Mouse (Mus musculus) embryonic facial prominence, embryonic 14.5 days (tissue): ENCODE data around the gene Mcu. TPM values are rescaled to one million over a fixed set of nuclear protein-coding genes. Genes with fewer than 3 reads are reported as not detected.

Source experiments
- ATAC-seq: fragments of 200-750 bp; cut with Nextera tagmentation; 2 replicates; pipeline ENCODE4 v1.8.0; 2017; ENCODE audit warnings: low read depth, moderate number of reproducible peaks, moderate TSS enrichment
- DNase-seq: peaks from one replicate; pipeline ENCODE4 v3.0.0-alpha.2; 2015; ENCODE audit warnings: low spot score
- H3K27ac ChIP-seq: fragments of 300-500 bp; sonication (generic); replicated peaks from 2 replicates; pipeline ENCODE4 v1.5.1; 2014; ENCODE audit warnings: low read depth, mild to moderate bottlenecking, low read length, moderate library complexity
- H3K27me3 ChIP-seq: fragments of 300-500 bp; sonication (generic); replicated peaks from 2 replicates; pipeline ENCODE4 v1.6.1; 2014; ENCODE audit warnings: low read length; ENCODE audit not compliant: control insufficient read depth, insufficient read depth
- H3K36me3 ChIP-seq: fragments of 300-500 bp; sonication (generic); 2 replicates; pipeline ENCODE4 v1.6.1; 2014; ENCODE audit warnings: low read length, mixed read lengths; ENCODE audit not compliant: control insufficient read depth, insufficient read depth
- H3K4me1 ChIP-seq: fragments of 300-500 bp; sonication (generic); 2 replicates; pipeline ENCODE4 v1.6.1; 2014; ENCODE audit warnings: antibody characterized with exemption, low read length; ENCODE audit not compliant: control insufficient read depth, insufficient read depth
- H3K4me2 ChIP-seq: fragments of 300-500 bp; sonication (generic); 2 replicates; pipeline ENCODE4 v1.6.1; 2014; ENCODE audit warnings: low read depth, mild to moderate bottlenecking, low read length, moderate library complexity, mixed read lengths
- H3K4me3 ChIP-seq: fragments of 300-500 bp; sonication (generic); 2 replicates; pipeline ENCODE4 v1.5.1; 2014; ENCODE audit warnings: low read depth, mild to moderate bottlenecking, low read length
- H3K9ac ChIP-seq: fragments of 300-500 bp; sonication (generic); 2 replicates; pipeline ENCODE4 v1.6.1; 2014; ENCODE audit warnings: low read depth, mild to moderate bottlenecking, low read length, moderate library complexity, mixed read lengths
- H3K9me3 ChIP-seq: fragments of 300-500 bp; sonication (generic); 2 replicates; pipeline ENCODE4 v1.6.1; 2016; ENCODE audit warnings: low read length; ENCODE audit not compliant: control insufficient read depth
- WGBS: fragments of 180-500 bp; shearing (Covaris S2); extraction: QIAGEN DNeasy Blood & Tissue Kit; methylation state at CpG from one replicate; pipeline ENCODE4 v1.1.7; 2014; 5-methylcytosine and 5-hydroxymethylcytosine counted together
- polyA plus RNA-seq: library from polyadenylated mRNA; unstranded; fragments of >200 nt; fragmentation: Nextera tagmentation; extraction: Ambion mirVana; gene quantifications from 2 replicates; pipeline ENCODE4 v1.2.1, GENCODE M21; 2014

Gene Mcu
- polyA plus RNA-seq, 1 experiment from 2014 or later: 48.1 TPM

DNA sequence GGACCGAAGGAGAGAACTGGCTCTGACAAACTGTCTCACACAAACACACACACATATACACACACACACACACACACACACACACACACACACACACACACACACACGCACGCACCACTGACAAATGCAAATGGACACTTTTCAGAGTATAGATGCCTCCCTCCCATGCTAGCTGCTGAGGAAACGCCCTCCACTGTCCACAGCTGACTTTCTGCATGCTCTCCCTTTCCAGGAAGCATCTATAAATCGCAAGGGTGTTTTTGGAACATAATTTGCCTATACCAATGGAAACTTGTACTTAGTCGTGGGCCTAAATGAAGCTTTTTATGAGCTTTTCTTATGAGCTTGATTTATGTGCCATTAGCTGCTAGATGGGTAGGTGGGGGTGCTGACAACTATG, 46.1 kb downstream of the Mcu start:
- Histone ChIP-seq H3K36me3 (no peaks in the 10 kb centered on the region), H3K4me1 (peaks cover 6% of the 10 kb centered on the region), H3K27ac (no peak overlapping the region), H3K4me2 (no peak overlapping the region), H3K9ac (no peak overlapping the region), H3K27me3 (no peaks in the 10 kb centered on the region), H3K9me3 (peaks cover 21% of the 10 kb centered on the region), H3K4me3 (no peak overlapping the region)
- 85% methylated on average over 4 of the region's 6 CpGs for whole genome bisulfite sequencing
- ATAC-seq (no peak), DNase-seq (no peak)

DNA sequence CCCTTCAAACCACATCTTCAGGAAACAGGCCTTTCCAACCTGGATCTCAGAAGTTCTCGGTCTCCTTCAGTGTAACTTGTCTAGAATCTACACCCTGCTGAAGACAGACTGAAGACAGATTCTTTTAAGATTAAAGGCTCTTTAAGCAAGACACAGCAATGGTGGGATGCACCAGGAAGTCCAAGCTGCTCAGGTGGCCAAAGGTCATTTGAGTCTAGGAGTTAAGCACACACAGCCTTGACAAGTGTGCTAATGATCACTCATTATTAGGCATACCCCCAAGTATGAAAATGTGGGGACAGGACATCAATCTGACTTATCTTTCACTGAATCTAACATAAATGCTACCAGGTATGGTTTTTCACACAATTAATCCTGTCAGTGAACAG, 47.0 kb downstream of the Mcu start:
- no peak overlapping the region for H3K4me3 ChIP-seq
- peaks cover 7% of the 10 kb centered on the region for H3K4me1 ChIP-seq
- WGBS: 75% methylated on average over 1 of the region's 1 CpGs
- ATAC-seq (no peak), DNase-seq (no peak)
- H3K9me3 ChIP-seq: peaks cover 21% of the 10 kb centered on the region
- H3K9ac ChIP-seq: no peak overlapping the region
- no peak overlapping the region for H3K4me2 ChIP-seq
- H3K27me3 ChIP-seq: no peaks in the 10 kb centered on the region
- no peaks in the 10 kb centered on the region for H3K36me3 ChIP-seq
- H3K27ac ChIP-seq: no peak overlapping the region

DNA sequence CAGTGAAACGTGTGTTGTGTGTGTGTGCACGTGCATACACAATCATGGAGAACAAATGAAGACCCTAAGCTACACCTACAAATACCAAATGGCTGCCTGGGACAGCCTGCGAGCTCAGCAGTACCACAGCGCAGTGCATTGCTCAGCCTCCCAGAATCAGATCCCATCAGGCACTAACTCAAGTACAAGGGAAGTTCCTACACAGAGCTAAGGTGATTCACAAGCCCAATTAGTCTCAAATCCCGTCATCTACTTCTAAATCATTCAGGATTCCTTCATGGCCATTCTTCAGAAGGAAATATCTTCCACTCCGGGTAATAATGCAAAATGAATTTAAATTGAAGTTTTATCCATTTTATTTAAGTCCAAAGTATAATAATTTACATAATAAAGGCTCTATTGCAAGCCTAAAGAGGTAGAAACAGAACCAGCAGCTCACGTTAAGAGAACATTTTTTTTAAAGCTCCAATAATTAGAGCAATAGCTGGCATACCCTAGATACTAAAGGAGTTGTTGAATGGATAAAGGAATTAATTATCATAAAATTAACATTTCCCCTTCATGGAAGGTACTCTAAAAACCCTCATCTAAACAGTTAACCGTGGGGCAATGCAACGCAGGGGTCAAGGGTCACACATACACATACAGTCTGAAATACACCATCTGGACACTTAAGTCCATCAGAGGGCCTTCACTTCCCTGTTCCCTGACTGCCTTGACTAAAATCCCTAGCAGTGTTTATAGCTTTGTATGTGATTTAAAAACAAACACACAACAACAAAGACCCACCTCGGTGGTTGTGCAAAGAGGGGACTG, 47.6 kb downstream of the Mcu start:
- WGBS: 81% methylated on average over 10 of the region's 10 CpGs
- H3K27me3 ChIP-seq: no peaks in the 10 kb centered on the region
- H3K36me3 ChIP-seq: no peaks in the 10 kb centered on the region
- no peak overlapping the region for H3K27ac ChIP-seq
- peaks cover 11% of the 10 kb centered on the region for H3K4me1 ChIP-seq
- DNase-seq (no peak), ATAC-seq (no peak)
- no peak overlapping the region for H3K9ac ChIP-seq
- H3K9me3 ChIP-seq: peaks cover 17% of the 10 kb centered on the region
- no peak overlapping the region for H3K4me3 ChIP-seq
- no peak overlapping the region for H3K4me2 ChIP-seq

DNA sequence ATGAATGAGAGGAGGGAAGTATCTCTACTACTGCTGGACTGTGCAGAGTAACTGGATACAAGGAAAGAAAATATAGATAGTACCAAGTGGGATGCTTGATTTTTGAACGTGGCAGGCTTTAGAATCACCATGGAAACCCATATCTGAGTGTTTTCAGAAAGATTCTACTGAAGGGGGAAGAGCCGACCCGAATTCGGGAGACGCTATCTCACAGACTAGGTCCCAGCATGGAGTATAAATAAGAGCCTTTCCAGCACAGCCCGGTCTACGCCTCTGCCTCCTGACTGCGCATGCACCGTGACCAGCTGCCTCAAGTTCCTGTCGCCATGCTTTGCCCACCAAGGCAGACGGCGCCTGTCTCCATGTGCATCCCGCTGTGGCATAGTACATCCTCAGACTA, 49.5 kb downstream of the Mcu start:
- Histone ChIP-seq H3K9me3 (no peaks in the 10 kb centered on the region), H3K4me1 (peaks cover 11% of the 10 kb centered on the region), H3K9ac (no peak overlapping the region), H3K4me2 (no peak overlapping the region), H3K27ac (no peak overlapping the region), H3K4me3 (no peak overlapping the region), H3K27me3 (no peaks in the 10 kb centered on the region), H3K36me3 (no peaks in the 10 kb centered on the region)
- DNase-seq (no peak), ATAC-seq (no peak)
- 89% methylated on average over 13 of the region's 13 CpGs for WGBS

DNA sequence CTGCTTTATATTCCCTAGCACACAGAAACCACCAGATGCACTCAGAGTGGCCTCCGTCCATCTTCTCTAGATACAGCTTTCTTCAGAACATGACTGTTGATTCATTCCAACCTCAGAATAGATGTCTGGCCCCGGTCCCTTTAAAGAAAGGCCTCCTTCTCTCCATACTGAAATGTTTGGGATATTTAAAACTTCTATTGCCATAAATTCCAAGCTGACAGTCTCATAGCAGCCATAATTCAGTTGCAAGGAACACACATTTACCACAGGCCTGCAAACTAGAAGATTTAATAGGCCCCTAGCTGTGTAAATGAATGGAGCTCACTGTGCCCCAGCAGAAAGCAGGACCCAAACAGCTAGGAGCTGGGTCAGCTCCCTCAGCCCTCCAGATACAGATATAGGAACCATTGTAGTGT, 50.5 kb downstream of the Mcu start:
- ATAC-seq: no peak
- no peaks in the 10 kb centered on the region for H3K36me3 ChIP-seq
- no peak overlapping the region for H3K4me3 ChIP-seq
- DNase-seq: peak; percentile 16
- no peak overlapping the region for H3K4me2 ChIP-seq
- no peak overlapping the region for H3K9ac ChIP-seq
- 66% methylated on average over 2 of the region's 2 CpGs for WGBS
- H3K4me1 ChIP-seq: peaks cover 11% of the 10 kb centered on the region
- H3K27me3 ChIP-seq: no peaks in the 10 kb centered on the region
- H3K9me3 ChIP-seq: no peaks in the 10 kb centered on the region
- H3K27ac ChIP-seq: peak overlapping the region; percentile 58

DNA sequence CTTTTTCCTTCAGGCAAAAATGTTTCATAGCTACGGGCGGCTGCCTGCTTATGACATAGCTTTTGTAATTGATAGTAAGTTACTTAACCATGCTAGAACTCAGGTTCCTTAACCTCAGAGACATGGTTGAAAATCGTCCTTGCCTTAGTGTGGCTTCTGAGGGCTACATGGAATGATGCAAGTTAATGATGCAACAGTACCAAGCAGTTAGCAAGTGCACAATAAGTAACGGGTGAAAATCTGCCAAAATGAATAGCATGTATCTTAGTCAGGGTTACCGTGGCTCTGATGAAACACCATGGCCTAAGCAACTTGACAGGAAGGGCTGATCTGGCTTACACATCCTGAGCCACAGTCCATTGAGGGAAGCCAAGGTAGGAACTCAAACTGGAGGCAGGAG, 51.9 kb downstream of the Mcu start:
- WGBS: 83% methylated on average over 5 of the region's 5 CpGs
- Histone ChIP-seq H3K27ac (no peak overlapping the region), H3K4me1 (peaks cover 11% of the 10 kb centered on the region), H3K9ac (no peak overlapping the region), H3K9me3 (no peaks in the 10 kb centered on the region), H3K4me3 (no peak overlapping the region), H3K36me3 (no peaks in the 10 kb centered on the region), H3K27me3 (no peaks in the 10 kb centered on the region), H3K4me2 (no peak overlapping the region)
- ATAC-seq (no peak), DNase-seq (no peak)

DNA sequence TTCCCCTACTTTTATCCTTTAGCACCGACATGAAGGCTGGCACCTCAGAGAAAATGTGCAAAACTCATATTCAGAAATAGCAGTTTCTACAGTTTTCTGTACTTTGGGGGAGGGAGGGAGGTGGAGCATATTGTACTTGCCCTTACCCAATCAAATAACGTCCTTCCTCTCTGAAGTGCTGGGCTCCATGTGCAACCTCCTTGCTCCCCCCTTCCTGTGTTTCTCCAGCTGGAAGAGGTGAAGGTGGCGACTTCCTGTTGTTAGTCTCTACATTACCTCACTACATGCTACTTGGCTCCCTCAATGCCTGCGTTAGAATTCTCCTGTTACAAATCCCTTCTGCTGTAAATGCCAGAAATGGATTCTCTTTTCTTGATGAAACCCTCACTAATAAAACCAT, 54.0 kb downstream of the Mcu start:
- H3K27ac ChIP-seq: no peak overlapping the region
- H3K9me3 ChIP-seq: no peaks in the 10 kb centered on the region
- H3K4me3 ChIP-seq: no peak overlapping the region
- H3K36me3 ChIP-seq: no peaks in the 10 kb centered on the region
- peaks cover 11% of the 10 kb centered on the region for H3K4me1 ChIP-seq
- no peak overlapping the region for H3K4me2 ChIP-seq
- WGBS: 50% methylated on average over 4 of the region's 4 CpGs
- H3K27me3 ChIP-seq: no peaks in the 10 kb centered on the region
- ATAC-seq (no peak), DNase-seq (peak; percentile 65)
- H3K9ac ChIP-seq: no peak overlapping the region

DNA sequence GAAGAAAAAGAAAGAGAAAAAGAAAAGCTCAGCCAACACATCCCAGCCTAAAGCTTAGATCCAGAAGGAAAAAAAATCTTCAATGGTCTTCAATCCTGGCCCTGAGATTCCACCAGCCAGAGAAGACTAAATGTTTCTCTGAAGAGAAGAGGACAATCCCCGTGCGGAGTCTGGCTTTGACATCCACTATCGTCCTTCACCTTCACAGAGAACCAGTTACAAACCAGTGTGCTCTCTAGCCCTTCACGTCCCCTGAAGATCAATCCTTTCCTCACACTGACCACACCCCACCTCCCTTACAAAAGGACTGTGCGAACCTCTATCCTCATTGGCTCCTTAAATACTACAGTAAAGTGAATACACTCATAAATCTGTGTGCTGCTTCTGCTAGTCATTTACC, 56.4 kb downstream of the Mcu start:
- DNase-seq (no peak), ATAC-seq (no peak)
- H3K27me3 ChIP-seq: no peaks in the 10 kb centered on the region
- 0 out of 2 replicates have a peak, but pooled peaks cover 5% of the 10 kb centered on the region for H3K4me1 ChIP-seq
- H3K4me2 ChIP-seq: no peak overlapping the region
- H3K9me3 ChIP-seq: no peaks in the 10 kb centered on the region
- WGBS: 96% methylated on average over 5 of the region's 5 CpGs
- no peak overlapping the region for H3K27ac ChIP-seq
- H3K4me3 ChIP-seq: no peak overlapping the region
- no peaks in the 10 kb centered on the region for H3K36me3 ChIP-seq
- H3K9ac ChIP-seq: no peak overlapping the region

DNA sequence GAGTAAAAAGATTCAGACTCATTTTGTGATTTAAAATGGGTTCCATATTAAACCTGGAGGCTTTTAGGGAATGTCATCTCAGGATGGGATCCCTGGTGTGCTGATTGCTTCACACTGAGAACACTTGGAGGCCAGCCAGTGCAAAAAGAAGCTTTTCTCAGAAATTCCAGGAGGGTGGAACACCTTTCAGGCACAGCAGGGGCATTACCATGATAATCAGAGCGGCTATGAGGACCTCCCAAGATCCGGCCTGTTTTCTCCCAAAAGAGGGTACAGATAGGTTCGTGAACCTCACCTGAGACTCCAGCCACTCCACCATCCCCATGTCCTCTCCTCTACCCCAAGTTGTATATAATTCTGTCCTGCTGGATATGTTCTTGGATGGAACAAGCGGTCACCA, 57.9 kb downstream of the Mcu start:
- ATAC-seq (no peak), DNase-seq (no peak)
- Histone ChIP-seq H3K9me3 (peaks cover 4% of the 10 kb centered on the region; the same call in 1 of the 2 replicates), H3K9ac (no peak overlapping the region), H3K27ac (no peak overlapping the region), H3K4me3 (no peak overlapping the region), H3K27me3 (no peaks in the 10 kb centered on the region), H3K36me3 (no peaks in the 10 kb centered on the region), H3K4me2 (no peak overlapping the region), H3K4me1 (no peaks in the 10 kb centered on the region)
- WGBS: 83% methylated on average over 4 of the region's 4 CpGs
